24 mouse cellular contexts compared by ENCODE assay signal in genomic region chr10:77634016-77634415, GRCm38 (mm10). TPM values are rescaled to one million over a fixed set of nuclear protein-coding genes. Genes with fewer than 3 reads are reported as not detected.
DNase-seq lines count a peak whose midpoint lies in the region; ATAC-seq and TF ChIP-seq lines count a peak whose summit lies in the region.
"Had no signal": no experiment of that assay in that cellular context is flagged by ENCODE, and none has a peak within 500 bp of the region (broad histone marks: within the 10 kb centered on the region; RNA-seq: fewer than 3 reads in every experiment).

No protein-coding gene starts in this region.

- intact Hi-C loops in left cerebral cortex, postnatal 10 days (cut with DNase I): no loop called here

- ATAC-seq in intestine, embryonic 15.5 days: 0 out of 2 replicates have a peak, but pooled peaks have one; percentile 34
- ATAC-seq in intestine, embryonic 16.5 days: no peak
- ATAC-seq in stomach, embryonic 15.5 days (ENCODE audit: insufficient read depth, low FRiP score, low read depth): peak; percentile 63
- ATAC-seq: forebrain, embryonic 13.5 days; inflammation-experienced regulatory T-cells, adult 6 months had no signal

- H3K27ac ChIP-seq in heart, embryonic 10.5 days: peak overlapping the region; percentile 30; the same call in 1 of the 2 replicates
- no peak overlapping the region for H3K27ac ChIP-seq in intestine, embryonic 15.5 days
- H3K27ac ChIP-seq in intestine, embryonic 16.5 days (ENCODE audit: low read length): no peak overlapping the region
- H3K27ac ChIP-seq in spleen, adult 2 months (ENCODE audit: insufficient read depth, low read length): peak overlapping the region; percentile 74
- no peak overlapping the region for H3K27ac ChIP-seq in stomach, embryonic 15.5 days
- H3K27ac ChIP-seq: forebrain, embryonic 13.5 days; liver, embryonic 14.5 days; midbrain, embryonic 10.5 days had no signal

- WGBS in heart, embryonic 10.5 days: 90% methylated on average over 6 of the region's 6 CpGs
- WGBS in intestine, embryonic 15.5 days: 75% methylated on average over 6 of the region's 6 CpGs
- 71% methylated on average over 6 of the region's 6 CpGs for WGBS in intestine, embryonic 16.5 days
- WGBS in spleen, adult 2 months: 41% methylated on average over 6 of the region's 6 CpGs
- WGBS in stomach, embryonic 15.5 days: 71% methylated on average over 6 of the region's 6 CpGs

- TF ChIP-seq CTCF in spleen, adult 2 months (IDR thresholded peaks at IDR 0.05; ENCODE audit: extremely low read depth, insufficient read depth, insufficient read length, insufficient replicate concordance): no peak

- H3K9me3 ChIP-seq in heart, embryonic 10.5 days: no peaks in the 10 kb centered on the region
- H3K9me3 ChIP-seq in intestine, embryonic 15.5 days: no peaks in the 10 kb centered on the region
- H3K9me3 ChIP-seq in intestine, embryonic 16.5 days (ENCODE audit: control insufficient read depth, low read length): no peaks in the 10 kb centered on the region
- no peaks in the 10 kb centered on the region for H3K9me3 ChIP-seq in stomach, embryonic 15.5 days
- H3K9me3 ChIP-seq: forebrain, embryonic 13.5 days; G1E; midbrain, embryonic 10.5 days had no signal

- H3K4me1 ChIP-seq in heart, embryonic 10.5 days: peaks cover 43% of the 10 kb centered on the region
- peaks cover 15% of the 10 kb centered on the region for H3K4me1 ChIP-seq in intestine, embryonic 15.5 days (replicated peaks)
- peaks cover 7% of the 10 kb centered on the region; the same call in 1 of the 2 replicates for H3K4me1 ChIP-seq in intestine, embryonic 16.5 days (ENCODE audit: control insufficient read depth, insufficient read depth, low read length)
- peaks cover 9% of the 10 kb centered on the region; the same call in 1 of the 2 replicates for H3K4me1 ChIP-seq in spleen, adult 2 months (ENCODE audit: control insufficient read depth, insufficient read depth, insufficient read length)
- peaks cover 14% of the 10 kb centered on the region; the same call in 1 of the 2 replicates for H3K4me1 ChIP-seq in stomach, embryonic 15.5 days

- no peak overlapping the region for H3K4me3 ChIP-seq in heart, embryonic 10.5 days
- no peak overlapping the region for H3K4me3 ChIP-seq in intestine, embryonic 15.5 days (replicated peaks)
- no peak overlapping the region for H3K4me3 ChIP-seq in intestine, embryonic 16.5 days (ENCODE audit: low read length)
- H3K4me3 ChIP-seq in spleen, adult 2 months (ENCODE audit: extremely low read depth, insufficient read depth, insufficient read length): no peak overlapping the region
- no peak overlapping the region for H3K4me3 ChIP-seq in stomach, embryonic 15.5 days (replicated peaks)
- H3K4me3 ChIP-seq: forebrain, embryonic 13.5 days; midbrain, embryonic 10.5 days had no signal

- no peak for TF ChIP-seq POLR2A in spleen, adult 2 months (IDR thresholded peaks at IDR 0.05; ENCODE audit: low read depth, low read length)

- no peak for DNase-seq in heart, embryonic 10.5 days (ENCODE audit: low spot score)
- DNase-seq in heart, adult 9 months (ENCODE audit: low spot score in 2 of 2): no peak
- peak; percentile 26 to 67 for DNase-seq in spleen, adult 2 months (ENCODE audit: low read depth in 1 of 2, low spot score in 2 of 2)
- DNase-seq in spleen, adult 18-20 months: no peak
- no peak for DNase-seq in left cerebral cortex, postnatal 10 days (ENCODE audit: extremely low spot score in 1 of 2, low spot score in 2 of 2)
- DNase-seq: adrenal gland, adult 2 months; cerebellum, adult 2 months; left cerebral cortex, postnatal 4 days; lung, postnatal 14 days; right cerebral cortex, adult 18-20 months; thymus, adult 18-20 months had no signal

- no peaks in the 10 kb centered on the region for H3K27me3 ChIP-seq in heart, embryonic 10.5 days (ENCODE audit: insufficient read depth, poor library complexity, severe bottlenecking)
- no peaks in the 10 kb centered on the region for H3K27me3 ChIP-seq in intestine, embryonic 15.5 days (replicated peaks)
- H3K27me3 ChIP-seq in intestine, embryonic 16.5 days (replicated peaks; ENCODE audit: control insufficient read depth, insufficient read depth, low read length): no peaks in the 10 kb centered on the region
- H3K27me3 ChIP-seq in spleen, adult 2 months (ENCODE audit: control insufficient read depth, insufficient read depth, low read length): no peaks in the 10 kb centered on the region
- H3K27me3 ChIP-seq in stomach, embryonic 15.5 days (replicated peaks): no peaks in the 10 kb centered on the region
- H3K27me3 ChIP-seq: forebrain, embryonic 13.5 days had no signal

- no peak overlapping the region for H3K9ac ChIP-seq in intestine, embryonic 15.5 days
- no peak overlapping the region for H3K9ac ChIP-seq in intestine, embryonic 16.5 days (ENCODE audit: low read depth, low read length)
- H3K9ac ChIP-seq in stomach, embryonic 15.5 days: no peak overlapping the region
- H3K9ac ChIP-seq: forebrain, embryonic 13.5 days; liver, embryonic 14.5 days had no signal

- no peak overlapping the region for H3K4me2 ChIP-seq in intestine, embryonic 15.5 days (replicated peaks)
- H3K4me2 ChIP-seq in intestine, embryonic 16.5 days (ENCODE audit: low read depth, low read length): no peak overlapping the region
- H3K4me2 ChIP-seq in stomach, embryonic 15.5 days: no peak overlapping the region
- H3K4me2 ChIP-seq: forebrain, embryonic 13.5 days had no signal

- peaks cover 38% of the 10 kb centered on the region for H3K36me3 ChIP-seq in heart, embryonic 10.5 days
- peaks cover 15% of the 10 kb centered on the region; the same call in 1 of the 2 replicates for H3K36me3 ChIP-seq in intestine, embryonic 15.5 days
- H3K36me3 ChIP-seq in intestine, embryonic 16.5 days (ENCODE audit: control insufficient read depth, insufficient read depth, low read length): peaks cover 2% of the 10 kb centered on the region; the same call in 1 of the 2 replicates
- peaks cover 9% of the 10 kb centered on the region for H3K36me3 ChIP-seq in spleen, adult 2 months (ENCODE audit: control insufficient read depth, insufficient read depth, low read length)
- H3K36me3 ChIP-seq in stomach, embryonic 15.5 days: peaks cover 27% of the 10 kb centered on the region

RNA-seq across cellular contexts. Expression of gene Ube2g2, which starts 11.9 kb away (rescaled TPM):
- polyA plus RNA-seq in heart, embryonic 10.5 days (2016; fragmentation: Nextera tagmentation; extraction: Ambion mirVana): 83.1 and 92.1 TPM in 2 replicates
- polyA plus RNA-seq in intestine, embryonic 15.5 days (2015; fragmentation: Nextera tagmentation; extraction: Ambion mirVana): 65.0 and 70.3 TPM in 2 replicates
- polyA plus RNA-seq in intestine, embryonic 16.5 days (2015; fragmentation: Nextera tagmentation; extraction: Ambion mirVana): 61.5 and 68.6 TPM in 2 replicates
- polyA plus RNA-seq in spleen, adult 2 months (2012; rRNA removed): 31.4 and 34.0 TPM in 2 replicates
- 70.7 and 73.3 TPM in 2 replicates for polyA plus RNA-seq in stomach, embryonic 15.5 days (2015; fragmentation: Nextera tagmentation; extraction: Ambion mirVana)
- total RNA-seq in left cerebral cortex, postnatal 10 days (2021): 10 to 100 TPM; 32.6 to 39.9 TPM

RNA-seq across cellular contexts. Expression of gene Gm49325, which starts 28.0 kb away (rescaled TPM):
- 2.1 and 2.7 TPM in 2 replicates for polyA plus RNA-seq in heart, embryonic 10.5 days (2016; fragmentation: Nextera tagmentation; extraction: Ambion mirVana)
- 4.1 and 5.4 TPM in 2 replicates for polyA plus RNA-seq in intestine, embryonic 15.5 days (2015; fragmentation: Nextera tagmentation; extraction: Ambion mirVana)
- polyA plus RNA-seq in intestine, embryonic 16.5 days (2015; fragmentation: Nextera tagmentation; extraction: Ambion mirVana): 1.9 TPM in 1 of 2 replicates, not detected in the other
- polyA plus RNA-seq in spleen, adult 2 months (2012; rRNA removed): not detected in 2 replicates
- polyA plus RNA-seq in stomach, embryonic 15.5 days (2015; fragmentation: Nextera tagmentation; extraction: Ambion mirVana): 4.8 TPM in 1 of 2 replicates, not detected in the other
- total RNA-seq in left cerebral cortex, postnatal 10 days (2021): 10 to 100 TPM; 18.5 to 22.8 TPM
- total RNA-seq: G1E; hematopoietic stem cell, adult 5-6 weeks had no signal
- polyA plus RNA-seq: adrenal gland, adult 2 months; cortical plate, adult 2 months; forebrain, embryonic 13.5 days; G1E had no signal

RNA-seq across cellular contexts. Expression of gene Sumo3, which starts 28.1 kb away (rescaled TPM):
- 235 and 306 TPM in 2 replicates for polyA plus RNA-seq in heart, embryonic 10.5 days (2016; fragmentation: Nextera tagmentation; extraction: Ambion mirVana)
- 338 and 345 TPM in 2 replicates for polyA plus RNA-seq in intestine, embryonic 15.5 days (2015; fragmentation: Nextera tagmentation; extraction: Ambion mirVana)
- polyA plus RNA-seq in intestine, embryonic 16.5 days (2015; fragmentation: Nextera tagmentation; extraction: Ambion mirVana): 330 and 356 TPM in 2 replicates
- polyA plus RNA-seq in spleen, adult 2 months (2012; rRNA removed): 131 and 154 TPM in 2 replicates
- 324 and 334 TPM in 2 replicates for polyA plus RNA-seq in stomach, embryonic 15.5 days (2015; fragmentation: Nextera tagmentation; extraction: Ambion mirVana)
- total RNA-seq in left cerebral cortex, postnatal 10 days (2021): 100 to 1,000 TPM; 142 to 154 TPM

RNA-seq across cellular contexts. Expression of gene Tspear, which starts 52.4 kb away (rescaled TPM):
- 0.14 and 0.38 TPM in 2 replicates for polyA plus RNA-seq in heart, embryonic 10.5 days (2016; fragmentation: Nextera tagmentation; extraction: Ambion mirVana)
- 0.47 and 0.53 TPM in 2 replicates for polyA plus RNA-seq in intestine, embryonic 15.5 days (2015; fragmentation: Nextera tagmentation; extraction: Ambion mirVana)
- 0.48 and 0.51 TPM in 2 replicates for polyA plus RNA-seq in intestine, embryonic 16.5 days (2015; fragmentation: Nextera tagmentation; extraction: Ambion mirVana)
- polyA plus RNA-seq in spleen, adult 2 months (2012; rRNA removed): 0.55 and 1.1 TPM in 2 replicates
- polyA plus RNA-seq in stomach, embryonic 15.5 days (2015; fragmentation: Nextera tagmentation; extraction: Ambion mirVana): 0.85 and 1.0 TPM in 2 replicates
- total RNA-seq in left cerebral cortex, postnatal 10 days (2021): under 1 TPM in 1 of 2 experiments, not detected in 1; 0.18 TPM
- total RNA-seq: G1E; layer of hippocampus, postnatal 25 days; left cerebral cortex, postnatal 4 days; monocyte, adult 5-6 weeks had no signal
- polyA plus RNA-seq: C2C12, G1E had no signal

RNA-seq across cellular contexts. Expression of gene Pttg1ip, which starts 52.5 kb away (rescaled TPM):
- polyA plus RNA-seq in heart, embryonic 10.5 days (2016; fragmentation: Nextera tagmentation; extraction: Ambion mirVana): 94.9 and 97.0 TPM in 2 replicates
- polyA plus RNA-seq in intestine, embryonic 15.5 days (2015; fragmentation: Nextera tagmentation; extraction: Ambion mirVana): 146 and 156 TPM in 2 replicates
- polyA plus RNA-seq in intestine, embryonic 16.5 days (2015; fragmentation: Nextera tagmentation; extraction: Ambion mirVana): 177 and 181 TPM in 2 replicates
- 63.4 and 65.3 TPM in 2 replicates for polyA plus RNA-seq in spleen, adult 2 months (2012; rRNA removed)
- 174 and 178 TPM in 2 replicates for polyA plus RNA-seq in stomach, embryonic 15.5 days (2015; fragmentation: Nextera tagmentation; extraction: Ambion mirVana)
- total RNA-seq in left cerebral cortex, postnatal 10 days (2021): 10 to 100 TPM; 59.2 to 66.9 TPM

Comparison
In these comparisons a context has a peak if more than half of its experiments do, and no peak if none do; other contexts are left out.
1. DNase-seq: peak in spleen, adult 2 months (2 of 2); none in heart, embryonic 10.5 days (single experiment), heart, adult 9 months (0 of 2), spleen, adult 18-20 months (0 of 2) and left cerebral cortex, postnatal 10 days (0 of 2).
2. H3K27ac ChIP-seq: peak in heart, embryonic 10.5 days (single experiment) and spleen, adult 2 months (single experiment); none in intestine, embryonic 15.5 days (single experiment), intestine, embryonic 16.5 days (single experiment) and stomach, embryonic 15.5 days (single experiment).